Mouse (Mus musculus) thymus, postnatal 0 days (tissue): ENCODE data around the gene Chrm4. TPM values are rescaled to one million over a fixed set of nuclear protein-coding genes. Genes with fewer than 3 reads are reported as not detected.
A peak's percentile ranks its signal among the peaks of the same experiment; 100 is the strongest.

Experiments used
- DNase-seq: peaks from one replicate; pipeline ENCODE4 v3.0.0-alpha.2; 2015; ENCODE audit warnings: low spot score
- polyA plus RNA-seq: library from polyadenylated mRNA; unstranded; fragments of >200 nt; fragmentation: Nextera tagmentation; extraction: Ambion mirVana; gene quantifications from 2 replicates; pipeline ENCODE4 v1.2.1, GENCODE M21; 2015

Chrm4 gene
- 0.09 and 0.12 TPM in 2 replicates for polyA plus RNA-seq

DNA sequence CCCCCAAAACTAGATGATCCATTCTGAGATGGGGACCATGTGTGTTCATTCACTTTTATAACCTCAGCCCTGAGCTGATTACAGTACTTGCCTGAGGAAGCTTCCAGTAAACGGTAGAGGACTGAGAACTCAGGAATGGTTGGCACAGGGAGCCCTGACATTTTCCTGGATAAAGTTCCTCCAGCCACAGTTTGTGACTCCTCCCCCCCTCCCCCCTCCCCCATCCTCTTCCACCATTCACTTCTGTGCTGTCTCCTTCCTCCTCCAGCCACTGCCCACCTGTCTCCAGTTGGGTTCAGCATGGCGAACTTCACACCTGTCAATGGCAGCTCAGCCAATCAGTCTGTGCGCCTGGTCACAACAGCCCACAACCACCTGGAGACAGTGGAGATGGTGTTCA lies at the start of gene Chrm4:
Gene Chrm4, plus strand, starts transcription at position 301 of the 400 bp plus-strand sequence.
- DNase-seq, result no peak

DNA sequence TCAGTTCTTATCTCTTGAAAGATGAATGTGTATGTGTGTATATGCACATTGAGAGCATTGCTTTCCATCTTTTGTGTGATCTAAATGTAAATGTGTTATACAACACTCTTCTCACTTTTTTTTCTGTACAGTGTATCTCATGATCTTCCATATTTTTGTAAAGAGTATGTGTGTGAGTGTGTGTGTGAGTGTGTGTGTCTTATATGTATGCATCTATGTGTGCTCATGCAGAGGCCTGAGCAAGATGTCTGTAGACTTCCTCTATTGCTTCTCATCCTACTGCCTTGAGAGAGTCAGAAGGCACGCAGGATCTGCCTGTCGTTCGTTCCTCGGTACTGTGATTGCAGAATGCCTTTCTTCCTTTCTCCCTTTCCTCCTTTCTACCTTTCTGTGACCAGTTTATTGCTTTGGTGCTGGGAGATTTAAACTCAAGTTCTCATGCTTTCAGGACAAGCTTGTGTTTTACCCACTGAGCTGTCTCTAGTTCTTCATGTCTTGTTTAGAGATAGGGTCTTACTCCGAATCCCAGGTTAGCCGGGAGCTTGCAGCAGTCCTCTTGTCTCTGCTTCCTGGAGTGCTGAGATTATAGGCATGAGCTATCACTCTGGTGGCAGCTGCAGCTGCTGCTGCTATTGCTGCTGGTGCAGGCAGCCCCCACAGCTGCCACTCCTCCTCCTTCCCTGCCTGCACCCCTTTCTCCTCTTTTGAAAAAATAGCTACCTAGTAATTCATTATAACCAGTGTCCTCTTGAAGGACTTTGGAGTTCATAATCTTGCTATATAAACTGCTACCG lies 48.5 kb upstream of the Chrm4 start:
- DNase-seq, result no peak

DNA sequence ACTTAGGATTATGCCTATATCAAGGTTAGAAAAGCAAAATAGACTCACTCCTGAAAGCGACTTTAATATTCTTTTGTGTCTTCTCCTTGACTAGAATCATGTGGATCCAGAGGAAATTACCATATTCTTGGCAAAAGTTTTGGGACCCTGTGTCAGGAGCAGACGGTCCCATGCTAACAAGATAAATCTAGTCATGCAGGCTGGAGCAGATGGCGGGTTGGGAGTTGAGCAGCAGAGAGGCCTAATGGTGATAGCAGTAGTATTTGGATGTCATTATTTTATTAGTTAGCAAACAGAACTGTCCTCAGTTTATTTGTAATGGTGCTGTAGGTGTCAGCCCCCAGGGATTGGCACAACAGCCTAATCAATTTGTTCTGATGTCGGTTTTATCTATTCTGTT lies 43.1 kb upstream of the Chrm4 start:
- DNase-seq, result no peak

DNA sequence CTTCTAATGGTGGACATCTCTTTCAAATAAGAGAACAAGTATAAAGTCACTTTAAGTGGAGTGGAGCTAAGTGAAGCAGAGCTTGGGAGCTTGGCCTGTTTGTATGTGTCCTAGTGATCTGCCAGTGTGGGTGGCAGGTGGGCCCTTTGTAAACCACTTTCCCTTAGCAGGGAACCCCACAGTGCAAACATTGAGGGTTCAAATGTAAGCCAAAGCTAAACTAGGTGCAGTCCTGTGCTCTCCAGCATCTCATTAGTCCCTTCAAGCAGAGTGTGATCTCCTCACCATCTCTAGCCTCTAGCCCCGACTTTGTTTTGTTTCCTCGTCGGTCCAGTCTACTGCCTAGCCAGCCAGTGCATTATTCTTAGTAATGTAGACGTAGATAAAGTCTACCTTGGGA lies 42.4 kb upstream of the Chrm4 start:
- DNase-seq, result no peak

DNA sequence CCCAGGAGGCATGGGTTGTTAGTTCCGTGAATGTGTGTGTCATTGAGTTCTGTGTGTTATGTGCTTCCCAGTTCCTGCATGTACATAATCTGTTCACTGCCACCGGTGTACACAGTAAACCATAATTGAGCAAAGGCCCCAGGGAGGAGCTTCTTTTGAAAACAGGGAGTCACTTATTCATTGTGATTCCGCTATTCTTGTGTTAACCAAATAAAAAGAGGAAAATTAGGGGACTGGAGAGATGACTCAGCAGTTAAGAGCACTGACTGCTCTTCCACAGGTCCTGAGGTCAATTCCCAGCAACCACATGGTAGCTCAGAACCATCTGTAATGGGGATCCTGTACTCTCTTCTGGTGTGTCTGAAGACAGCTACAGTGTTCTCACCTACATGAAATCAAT lies 32.3 kb upstream of the Chrm4 start:
- no peak for DNase-seq

DNA sequence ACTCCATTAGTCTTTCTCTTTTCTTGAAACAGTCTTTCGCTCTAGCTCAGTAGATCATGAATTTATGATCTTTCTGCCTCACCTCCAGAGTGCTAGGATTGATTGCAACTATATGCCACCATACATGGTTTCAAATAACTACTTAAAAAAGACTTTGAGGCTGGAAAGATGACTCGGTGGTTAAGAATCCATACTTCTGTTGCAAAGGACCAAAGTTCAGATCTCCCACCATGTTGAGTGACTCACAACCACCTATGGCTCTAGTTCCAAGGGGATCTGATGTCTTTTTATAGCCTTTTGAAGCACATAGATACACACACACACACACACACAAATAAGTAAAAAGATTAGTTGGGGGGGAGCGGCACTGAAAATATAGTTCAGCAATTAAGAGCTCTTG lies 31.6 kb upstream of the Chrm4 start:
- no peak for DNase-seq

DNA sequence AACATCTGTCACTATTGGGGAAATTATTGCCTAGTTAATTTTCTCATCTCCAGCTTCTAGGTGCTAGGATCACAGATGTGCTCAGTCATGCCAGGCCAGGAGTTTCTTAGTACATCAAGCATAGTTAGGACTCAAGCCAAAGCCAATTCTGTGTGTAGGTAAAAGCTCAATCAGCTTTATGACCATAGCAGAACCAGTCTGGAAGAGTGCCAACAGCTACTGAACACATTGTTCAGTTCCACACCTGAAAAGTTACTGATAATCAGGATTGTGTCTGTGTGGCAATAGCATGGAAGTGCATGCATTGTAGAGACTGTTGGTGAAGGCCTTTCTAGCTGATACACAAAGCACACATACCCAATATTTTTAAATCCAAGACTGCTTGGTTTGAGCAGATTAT lies 29.1 kb upstream of the Chrm4 start:
- DNase-seq, result no peak

DNA sequence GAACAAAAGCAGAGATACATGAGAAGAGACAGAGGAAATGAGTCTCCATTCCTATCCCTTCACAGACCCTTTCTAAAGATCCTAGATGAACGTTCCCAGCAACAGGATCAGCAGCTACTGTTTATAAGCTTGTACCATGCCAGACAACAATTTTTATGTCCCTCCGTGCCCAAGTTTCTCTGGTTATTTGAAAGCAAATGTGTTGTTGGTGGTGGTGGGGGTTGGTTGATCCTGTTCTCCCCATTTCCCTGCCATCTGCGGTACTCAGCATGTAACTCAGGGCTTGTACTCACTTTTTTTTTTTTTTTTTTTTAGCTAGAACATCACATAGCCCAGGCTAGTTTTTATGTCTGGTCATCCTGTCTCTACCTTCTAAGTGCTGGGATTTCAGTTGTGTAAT lies 27.9 kb upstream of the Chrm4 start:
- DNase-seq, result no peak

DNA sequence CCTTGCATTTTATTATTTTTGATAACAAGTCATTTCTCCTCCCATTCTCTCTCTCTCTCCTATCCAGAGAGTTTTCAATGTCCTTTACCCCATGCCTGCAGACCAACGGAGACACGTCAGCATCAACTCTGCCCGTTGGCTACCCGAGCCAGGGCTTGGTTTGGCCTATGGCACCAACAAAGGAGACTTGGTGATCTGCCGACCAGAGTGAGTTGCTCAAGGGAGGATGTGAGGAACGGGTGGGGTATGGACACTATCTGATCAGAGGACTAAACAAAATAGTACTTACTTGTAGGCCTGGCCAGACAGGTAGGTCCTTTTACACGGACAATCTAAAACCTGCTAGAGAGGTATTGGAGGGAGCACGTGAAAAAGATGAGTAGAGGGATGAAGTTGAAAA lies 26.6 kb upstream of the Chrm4 start:
- DNase-seq, result no peak

DNA sequence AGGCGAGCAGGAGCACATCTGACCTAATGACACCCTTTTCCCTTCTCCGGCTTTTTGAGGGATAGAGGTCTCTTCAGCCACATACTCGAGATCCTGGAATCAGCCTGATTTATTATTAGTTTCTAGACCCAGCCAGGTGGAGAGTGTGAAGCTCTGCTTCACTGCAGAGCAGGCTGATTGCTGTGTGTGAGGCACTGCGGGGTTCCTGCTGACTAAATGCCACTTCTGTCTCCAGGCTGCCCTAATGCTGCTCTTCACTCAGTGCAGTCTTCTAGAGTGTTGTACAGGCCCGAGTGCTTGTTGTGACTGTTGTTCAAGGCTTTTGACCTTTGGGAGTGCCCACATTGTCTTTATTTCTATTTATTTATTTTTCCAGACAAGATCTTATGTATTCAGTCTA lies 24.7 kb upstream of the Chrm4 start:
- no peak for DNase-seq

DNA sequence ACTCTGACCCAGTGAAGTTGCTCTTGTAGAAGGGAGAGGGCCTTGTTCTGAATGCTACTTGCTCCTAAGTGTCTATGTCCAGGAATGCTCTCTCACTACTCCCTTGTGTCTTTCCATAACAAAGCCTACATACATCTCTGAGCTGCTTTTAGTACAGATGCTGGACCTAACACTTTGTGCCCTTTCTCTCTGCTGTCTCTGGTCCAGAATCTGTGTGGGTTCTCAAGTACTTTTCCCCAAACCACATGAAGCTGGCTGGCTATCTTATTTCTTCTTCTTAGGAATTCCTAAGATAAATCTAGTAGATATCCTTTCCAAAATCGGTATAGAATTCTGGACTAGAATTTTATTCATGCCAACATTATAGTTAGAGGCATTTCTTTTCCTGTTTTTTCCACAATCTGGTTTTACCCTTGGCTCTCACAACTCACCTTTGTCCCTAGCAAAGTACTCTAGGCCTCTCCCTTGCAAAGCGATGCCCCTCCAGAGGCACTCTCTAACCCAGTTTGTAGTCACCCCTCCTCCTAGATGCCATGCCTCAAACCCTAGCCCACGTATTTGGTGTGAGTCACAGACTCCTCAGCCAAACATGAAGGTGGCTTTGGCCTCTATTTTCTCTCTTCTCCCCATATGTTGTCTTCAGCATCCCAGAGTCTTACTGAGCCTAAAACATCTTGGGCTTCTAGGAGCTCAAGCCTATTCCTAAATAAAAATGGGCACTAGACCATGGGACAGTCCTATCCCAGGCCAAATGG lies 23.7 kb upstream of the Chrm4 start:
- DNase-seq, result no peak

DNA sequence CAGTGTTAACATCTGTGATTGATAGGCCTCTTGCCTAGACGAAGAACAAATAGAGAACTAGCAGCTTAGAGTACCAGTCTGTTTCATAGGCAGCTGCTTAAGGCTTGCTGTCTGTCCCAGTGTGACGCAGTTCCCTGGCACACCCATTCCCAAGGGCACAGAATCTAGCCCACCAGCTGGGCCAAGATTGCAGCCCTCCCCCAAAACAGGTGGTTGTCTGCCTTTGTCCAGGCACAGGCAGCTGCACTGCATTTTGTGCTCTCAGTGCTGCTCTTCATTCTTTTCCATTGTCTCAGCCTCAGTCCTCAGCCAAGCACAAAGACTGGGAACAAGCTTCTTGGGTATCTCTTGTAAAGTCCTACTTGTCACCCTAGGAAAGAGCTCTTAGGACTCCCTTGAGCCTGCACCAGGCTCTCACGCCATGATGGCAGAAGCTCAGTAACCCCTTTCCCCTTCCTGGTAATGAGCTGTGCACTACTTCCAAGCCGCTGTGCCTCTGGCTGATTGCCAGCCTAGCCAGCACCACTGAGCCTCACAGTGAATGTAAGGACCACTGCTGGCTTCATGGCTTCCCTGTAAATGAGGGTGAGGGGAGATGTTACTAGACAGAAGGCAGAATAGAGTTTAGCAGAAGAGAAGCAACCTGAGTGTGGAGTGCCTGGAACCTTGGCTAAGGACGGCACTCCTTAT lies 22.3 kb upstream of the Chrm4 start:
- DNase-seq, result no peak

DNA sequence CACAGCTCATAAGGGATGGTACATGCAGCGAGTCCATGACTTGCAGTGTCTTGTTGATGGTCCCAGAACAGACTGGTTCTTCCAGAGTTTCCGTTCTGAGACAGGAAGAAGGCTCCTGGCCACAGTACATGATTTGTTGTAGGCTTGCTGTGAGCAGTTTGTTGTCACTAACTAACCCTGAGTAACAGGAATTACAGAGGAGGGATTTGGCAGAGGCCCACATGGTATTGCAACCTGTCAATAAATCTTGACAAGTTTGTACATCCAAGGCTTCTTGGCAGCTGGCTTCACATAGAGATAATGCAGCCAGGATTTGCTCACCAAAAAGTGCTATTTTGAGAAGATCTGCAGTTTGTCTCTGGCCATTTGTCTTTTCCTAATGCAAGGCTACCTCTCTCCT lies 20.9 kb upstream of the Chrm4 start:
- DNase-seq, result no peak

DNA sequence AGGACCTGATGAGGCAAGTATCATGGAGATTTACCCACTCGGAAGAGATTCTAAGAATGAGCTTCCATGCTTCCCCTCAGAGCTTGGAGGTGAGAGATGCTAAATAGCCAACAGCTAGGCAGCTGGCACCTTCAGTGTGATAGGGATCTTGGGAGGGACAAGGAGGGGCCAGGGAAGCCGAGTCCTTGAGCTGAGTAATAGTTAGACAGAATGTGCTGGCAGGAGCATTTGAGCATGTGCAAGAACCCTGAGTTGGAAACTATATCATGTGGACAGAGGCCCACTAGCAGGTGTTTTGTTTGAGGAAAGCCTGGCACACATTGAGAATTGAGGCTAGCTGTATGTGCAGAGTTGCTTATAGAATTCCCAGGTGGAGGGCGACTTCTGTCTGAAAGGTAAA lies 14.4 kb upstream of the Chrm4 start:
- no peak for DNase-seq

DNA sequence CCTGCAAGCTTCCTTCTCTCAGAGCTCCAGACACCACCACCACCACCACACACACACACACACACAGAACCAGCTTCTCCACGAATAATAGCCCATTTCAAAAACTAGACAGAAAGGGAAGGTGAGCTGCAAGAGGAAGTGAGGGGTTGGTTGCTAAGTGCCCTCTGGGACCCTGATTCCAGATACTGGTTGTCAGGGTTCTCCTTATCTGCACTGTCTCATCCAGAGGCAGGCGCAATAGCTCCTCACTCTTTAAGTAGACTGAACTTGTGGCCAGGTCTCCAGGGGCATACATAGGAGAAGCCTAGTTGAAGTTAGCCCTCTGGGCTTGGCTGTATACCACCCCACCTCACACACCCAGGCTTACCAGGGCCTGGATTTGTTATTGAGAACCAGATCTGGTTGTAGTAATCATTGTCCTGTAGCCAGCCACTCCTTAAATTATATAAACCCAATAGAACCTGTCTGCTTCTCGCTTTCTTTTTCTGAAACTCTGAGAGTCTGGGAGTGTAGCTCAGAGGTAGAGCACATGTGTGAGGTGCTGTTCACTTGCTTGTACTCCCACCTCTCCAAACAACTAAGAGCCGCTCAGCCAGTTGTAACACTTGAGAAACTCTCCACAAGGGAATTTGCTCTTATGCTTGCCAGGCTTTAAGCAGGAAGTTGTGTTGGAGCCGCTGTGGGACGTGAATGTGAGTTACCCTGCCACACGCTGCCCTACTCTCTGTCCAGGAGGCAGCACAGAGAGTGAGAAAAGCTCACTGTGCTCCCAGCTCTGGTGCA lies 13.5 kb upstream of the Chrm4 start:
- no peak for DNase-seq

DNA sequence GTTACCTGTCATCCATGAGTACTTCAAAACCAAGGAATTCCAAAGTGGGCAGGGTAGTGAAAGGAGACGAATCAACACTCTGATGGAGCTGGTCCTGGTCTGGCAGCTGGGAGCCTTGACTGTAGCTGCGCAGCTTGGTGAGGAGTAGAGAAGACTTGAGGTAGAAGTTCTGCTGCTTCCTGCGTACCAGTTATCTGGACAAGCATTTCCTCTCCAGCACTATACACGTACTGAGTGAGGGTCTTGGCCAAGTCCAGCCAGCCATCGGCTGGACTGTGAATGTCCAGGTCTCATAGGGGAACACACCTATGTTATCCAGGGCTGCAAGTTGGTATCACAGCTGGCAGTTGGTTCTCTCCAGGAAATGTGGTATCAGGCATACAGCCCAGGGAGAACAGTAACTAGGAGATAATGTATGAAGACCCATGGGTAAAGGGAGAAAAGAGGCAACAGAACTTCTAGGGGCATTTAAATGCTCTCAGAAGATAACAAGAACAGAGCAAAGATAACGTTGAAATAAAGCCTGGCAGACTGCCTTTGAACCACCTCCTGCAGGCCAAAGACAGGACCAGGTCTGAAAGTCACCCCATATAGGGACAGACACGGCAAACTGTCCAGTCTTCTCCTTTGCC lies 10.6 kb upstream of the Chrm4 start:
- DNase-seq, result no peak

DNA sequence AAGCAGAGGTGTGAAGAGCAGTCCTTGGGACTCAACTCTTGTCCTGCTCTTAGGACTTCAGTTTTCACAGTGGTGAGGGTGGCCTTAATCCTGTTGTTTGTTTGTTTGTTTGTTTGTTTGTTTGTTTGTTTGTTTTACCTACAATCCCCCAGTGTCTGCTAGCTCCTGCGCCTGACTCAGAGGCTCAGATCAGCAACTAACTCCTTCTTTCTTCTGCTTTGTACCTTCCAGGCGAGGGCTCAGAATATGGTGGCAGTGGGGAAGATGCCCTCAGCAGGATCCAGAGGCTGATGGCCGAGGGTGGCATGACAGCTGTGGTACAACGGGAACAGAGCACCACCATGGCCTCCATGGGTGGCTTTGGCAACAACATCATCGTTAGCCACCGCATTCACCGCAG lies 10.0 kb upstream of the Chrm4 start:
- no peak for DNase-seq

DNA sequence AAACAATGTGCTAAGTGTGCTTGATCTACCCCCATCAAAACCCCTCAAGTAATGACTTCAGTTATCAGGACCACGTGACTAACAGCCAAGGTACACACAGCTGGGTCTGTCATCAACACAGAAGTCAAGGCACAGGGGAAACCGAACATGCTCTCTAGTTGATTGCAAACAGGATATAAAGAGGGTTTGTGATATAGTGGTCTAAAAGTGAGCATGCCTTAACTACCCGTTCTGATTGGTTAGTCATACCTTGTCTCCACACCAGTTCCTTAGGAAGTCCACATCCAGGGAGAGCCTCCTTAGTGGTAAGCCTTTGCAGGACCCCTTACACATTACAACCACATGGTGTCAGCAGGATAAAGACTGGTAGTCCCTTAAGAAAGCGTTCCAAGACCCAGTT lies 6.9 kb upstream of the Chrm4 start:
- no peak for DNase-seq

DNA sequence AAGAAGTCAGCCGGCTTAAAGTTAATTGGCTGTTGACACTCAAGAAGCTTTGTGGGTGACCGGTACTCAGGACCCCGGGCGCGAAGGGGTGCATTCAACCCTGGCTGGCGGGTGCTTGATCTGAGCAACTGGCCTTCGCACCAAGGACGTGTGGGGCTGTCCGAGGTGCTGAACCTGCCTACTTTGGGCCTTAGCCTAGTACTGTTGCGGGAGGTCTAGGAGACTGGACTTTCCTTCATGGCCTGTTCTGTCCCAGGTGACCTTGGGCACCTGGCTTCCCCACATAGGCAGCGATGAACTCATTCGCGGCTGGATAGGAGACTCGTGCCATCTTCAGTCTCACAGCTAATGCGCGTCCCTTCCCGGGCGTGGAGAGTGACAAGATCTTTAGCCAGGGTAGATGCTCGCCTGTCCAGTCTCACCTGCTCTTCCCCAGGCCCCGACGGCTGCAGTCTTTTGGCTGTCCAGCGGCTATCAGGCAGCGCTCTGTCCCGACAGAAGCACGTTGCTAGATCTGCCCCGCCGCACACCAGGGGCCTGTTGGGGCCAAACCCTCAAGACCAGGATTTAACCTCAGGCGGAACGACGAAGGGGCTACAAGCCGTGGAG lies 5.8 kb upstream of the Chrm4 start:
- no peak for DNase-seq

DNA sequence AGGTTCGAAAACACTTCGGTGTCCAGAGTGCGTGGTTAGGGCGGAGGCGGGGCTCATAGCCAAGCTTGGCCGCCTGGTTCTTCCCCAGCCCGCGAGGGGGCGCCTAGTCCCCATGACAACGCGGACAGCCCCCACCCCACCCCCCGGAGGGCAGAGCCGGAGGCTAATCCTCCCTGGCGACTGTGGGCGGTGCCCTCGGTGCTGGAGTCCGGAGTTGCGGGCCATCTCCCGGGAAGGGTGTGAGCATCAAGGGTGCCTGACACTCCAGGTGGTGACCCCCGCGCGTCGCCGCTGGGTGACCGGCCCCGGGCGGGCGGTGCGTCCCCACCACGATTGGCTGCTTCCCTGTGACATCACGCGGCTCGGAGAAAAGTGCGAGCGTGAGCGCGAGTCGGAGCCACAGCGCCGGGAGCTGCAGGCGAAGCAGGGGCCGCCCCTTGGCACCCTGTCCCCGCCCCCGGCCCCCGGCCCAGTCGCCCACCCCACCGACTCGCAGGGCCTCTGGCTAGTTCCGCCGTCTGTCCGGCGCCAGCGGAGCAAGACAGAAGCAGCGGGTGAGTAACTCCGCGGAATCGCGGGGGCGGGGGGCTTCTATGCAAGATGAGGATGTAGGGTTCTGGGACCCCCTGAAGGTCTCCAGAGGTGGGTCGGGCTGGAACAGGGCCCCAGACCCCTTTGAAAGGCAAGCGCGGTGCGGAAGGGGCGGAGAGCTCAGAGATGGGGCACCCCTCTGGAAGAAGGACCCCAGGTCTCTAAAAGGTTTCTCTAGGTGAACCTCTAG lies 5.1 kb upstream of the Chrm4 start:
- peak; percentile 66 for DNase-seq
